Mouse (Mus musculus) hindbrain, embryonic 11.5 days (tissue): ENCODE data around the gene Fbxo9. TPM values are rescaled to one million over a fixed set of nuclear protein-coding genes. Genes with fewer than 3 reads are reported as not detected.

Experiments
- ATAC-seq: fragments of 200-750 bp; cut with Nextera tagmentation; 2 replicates; pipeline ENCODE4 v1.8.0; 2017; ENCODE audit warnings: mild to moderate bottlenecking, moderate TSS enrichment, moderate library complexity; ENCODE audit not compliant: low FRiP score
- DNase-seq: peaks from one replicate; pipeline ENCODE4 v3.0.0-alpha.2; 2015; ENCODE audit warnings: low spot score
- H3K27ac ChIP-seq: fragments of 300-500 bp; sonication (generic); 2 replicates; pipeline ENCODE4 v1.5.1; 2014; ENCODE audit warnings: mild to moderate bottlenecking, low read depth, low read length
- H3K27me3 ChIP-seq: fragments of 300-500 bp; sonication (generic); 2 replicates; pipeline ENCODE4 v1.6.1; 2014; ENCODE audit warnings: mild to moderate bottlenecking, low read length, moderate library complexity, mixed read lengths; ENCODE audit not compliant: control insufficient read depth, insufficient read depth
- H3K36me3 ChIP-seq: fragments of 300-500 bp; sonication (generic); 2 replicates; pipeline ENCODE4 v1.6.1; 2014; ENCODE audit warnings: mild to moderate bottlenecking, low read length, moderate library complexity, mixed read lengths; ENCODE audit not compliant: control insufficient read depth, insufficient read depth
- H3K4me1 ChIP-seq: fragments of 300-500 bp; sonication (generic); replicated peaks from 2 replicates; pipeline ENCODE4 v1.6.1; 2014; ENCODE audit warnings: low read length, mixed read lengths; ENCODE audit not compliant: control insufficient read depth, insufficient read depth
- H3K4me2 ChIP-seq: fragments of 300-500 bp; sonication (generic); replicated peaks from 2 replicates; pipeline ENCODE4 v1.6.1; 2014; ENCODE audit warnings: mild to moderate bottlenecking, low read depth, low read length
- H3K4me3 ChIP-seq: fragments of 300-500 bp; sonication (generic); 2 replicates; pipeline ENCODE4 v1.5.1; 2014; ENCODE audit warnings: low read depth, low read length
- H3K9ac ChIP-seq: fragments of 300-500 bp; sonication (generic); 2 replicates; pipeline ENCODE4 v1.6.1; 2014; ENCODE audit warnings: low read depth, low read length
- H3K9me3 ChIP-seq: fragments of 300-500 bp; sonication (generic); 2 replicates; pipeline ENCODE4 v1.6.1; 2016; ENCODE audit warnings: low read length; ENCODE audit not compliant: control insufficient read depth
- WGBS: fragments of 180-500 bp; shearing (Covaris S2); extraction: QIAGEN DNeasy Blood & Tissue Kit; methylation state at CpG from one replicate; pipeline ENCODE4 v1.1.7; 2014; 5-methylcytosine and 5-hydroxymethylcytosine counted together
- polyA plus RNA-seq: library from polyadenylated mRNA; unstranded; fragments of >200 nt; fragmentation: Nextera tagmentation; extraction: Ambion mirVana; gene quantifications from 2 replicates; pipeline ENCODE4 v1.2.1, GENCODE M21; 2014

Fbxo9 gene
- polyA plus RNA-seq, 1 experiment from 2014 or later, result 35.5 TPM

- no peak overlapping the region for H3K4me2 ChIP-seq
- H3K9ac ChIP-seq, result no peak overlapping the region
- DNase-seq (no peak), ATAC-seq (no peak)
- H3K4me3 ChIP-seq, result no peak overlapping the region
- no peaks in the 10 kb centered on the region for H3K27me3 ChIP-seq
- 91% methylated on average over 9 of the region's 9 CpGs for WGBS
- H3K36me3 ChIP-seq, result no peaks in the 10 kb centered on the region
- H3K4me1 ChIP-seq, result no peaks in the 10 kb centered on the region
- H3K9me3 ChIP-seq, result no peaks in the 10 kb centered on the region
- H3K27ac ChIP-seq, result no peak overlapping the region
Measured at GRCm38 (mm10) chr9:78115746-78116145, 6.9 kb upstream of the Fbxo9 start.

- peak overlapping the region; percentile 98 for H3K9ac ChIP-seq
- H3K4me2 ChIP-seq, result peak overlapping the region; percentile 55
- H3K27me3 ChIP-seq, result no peaks in the 10 kb centered on the region
- no peak for DNase-seq
- peak overlapping the region; percentile 91 for H3K27ac ChIP-seq
- H3K36me3 ChIP-seq, result no peaks in the 10 kb centered on the region
- ATAC-seq, result peak; percentile 51
- WGBS, result 1% methylated on average over 14 of the region's 14 CpGs
- peak overlapping the region; percentile 84 for H3K4me3 ChIP-seq
- no peaks in the 10 kb centered on the region for H3K4me1 ChIP-seq
- H3K9me3 ChIP-seq, result no peaks in the 10 kb centered on the region
Measured at GRCm38 (mm10) chr9:78113538-78113885, 4.6 kb upstream of the Fbxo9 start.

- ATAC-seq, result peak; percentile 80
- peak; percentile 93 for DNase-seq
Measured at GRCm38 (mm10) chr9:78112770-78113537, 4.1 kb upstream of the Fbxo9 start.

GRCm38 (mm10) chr9:78111456-78111855 is 2.6 kb upstream of the Fbxo9 start:
- H3K4me1 ChIP-seq, result no peaks in the 10 kb centered on the region
- H3K4me3 ChIP-seq, result no peak overlapping the region
- H3K9me3 ChIP-seq, result no peaks in the 10 kb centered on the region
- ATAC-seq (no peak), DNase-seq (no peak)
- H3K9ac ChIP-seq, result no peak overlapping the region
- no peaks in the 10 kb centered on the region for H3K27me3 ChIP-seq
- no peaks in the 10 kb centered on the region for H3K36me3 ChIP-seq
- no peak overlapping the region for H3K4me2 ChIP-seq
- WGBS, result 93% methylated on average over 2 of the region's 2 CpGs
- no peak overlapping the region for H3K27ac ChIP-seq

More at GRCm38 (mm10) chr9:78112770-78113537, 4.1 kb upstream of the Fbxo9 start:
- peak overlapping the region; percentile 84 for H3K4me3 ChIP-seq
- peak overlapping the region; percentile 55 for H3K4me2 ChIP-seq
- WGBS, result 3% methylated on average over 38 of the region's 47 CpGs
- no peaks in the 10 kb centered on the region for H3K27me3 ChIP-seq
- peak overlapping the region; percentile 91 for H3K27ac ChIP-seq
- H3K4me1 ChIP-seq, result no peaks in the 10 kb centered on the region
- peak overlapping the region; percentile 98 for H3K9ac ChIP-seq
- no peaks in the 10 kb centered on the region for H3K36me3 ChIP-seq
- no peaks in the 10 kb centered on the region for H3K9me3 ChIP-seq

GRCm38 (mm10) chr9:78109656-78110055 is 791 bp upstream of the Fbxo9 start:
- ATAC-seq (no peak), DNase-seq (peak; percentile 35)
- Histone ChIP-seq H3K9ac (no peak overlapping the region), H3K27me3 (no peaks in the 10 kb centered on the region), H3K36me3 (no peaks in the 10 kb centered on the region), H3K4me3 (no peak overlapping the region; the same call in 1 of the 2 replicates), H3K9me3 (no peaks in the 10 kb centered on the region), H3K4me1 (no peaks in the 10 kb centered on the region), H3K4me2 (peak overlapping the region; percentile 80; the same call in 1 of the 2 replicates), H3K27ac (no peak overlapping the region)
- WGBS, result 49% methylated on average over 5 of the region's 5 CpGs

GRCm38 (mm10) chr9:78107912-78108795 is 711 bp downstream of the Fbxo9 start:
- WGBS, result under 1% methylated on average over 76 of the region's 88 CpGs
- H3K4me2 ChIP-seq, result peak overlapping the region; percentile 80
- no peaks in the 10 kb centered on the region for H3K27me3 ChIP-seq
- DNase-seq, result peak; percentile 88
- peak overlapping the region; percentile 75 for H3K4me3 ChIP-seq
- no peaks in the 10 kb centered on the region for H3K9me3 ChIP-seq
- no peaks in the 10 kb centered on the region for H3K4me1 ChIP-seq
- peak; percentile 86 for ATAC-seq
- H3K36me3 ChIP-seq, result no peaks in the 10 kb centered on the region
- peak overlapping the region; percentile 85 for H3K9ac ChIP-seq
- peak overlapping the region; percentile 79 for H3K27ac ChIP-seq

- DNase-seq, result no peak
- ATAC-seq, result no peak; the same call in 1 of the 2 replicates
- no peaks in the 10 kb centered on the region for H3K27me3 ChIP-seq
- H3K4me1 ChIP-seq, result no peaks in the 10 kb centered on the region
- H3K36me3 ChIP-seq, result no peaks in the 10 kb centered on the region
- peak overlapping the region; percentile 80 for H3K4me2 ChIP-seq
- peak overlapping the region; percentile 85 for H3K9ac ChIP-seq
- no peaks in the 10 kb centered on the region for H3K9me3 ChIP-seq
- WGBS, result 34% methylated on average over 6 of the region's 6 CpGs
- H3K4me3 ChIP-seq, result peak overlapping the region; percentile 75
- no peak overlapping the region for H3K27ac ChIP-seq
Measured at GRCm38 (mm10) chr9:78107582-78107911, 1.3 kb downstream of the Fbxo9 start.

- WGBS, result 71% methylated on average over 4 of the region's 4 CpGs
- Histone ChIP-seq H3K4me1 (no peaks in the 10 kb centered on the region), H3K9ac (no peak overlapping the region), H3K4me2 (no peak overlapping the region), H3K36me3 (no peaks in the 10 kb centered on the region), H3K4me3 (no peak overlapping the region), H3K27me3 (no peaks in the 10 kb centered on the region), H3K9me3 (no peaks in the 10 kb centered on the region), H3K27ac (no peak overlapping the region)
- DNase-seq (no peak), ATAC-seq (no peak)
Measured at GRCm38 (mm10) chr9:78106821-78107220, 2.0 kb downstream of the Fbxo9 start.
